Mouse (Mus musculus): ENCODE data around the gene Arel1.

Arel1 gene

DNA sequence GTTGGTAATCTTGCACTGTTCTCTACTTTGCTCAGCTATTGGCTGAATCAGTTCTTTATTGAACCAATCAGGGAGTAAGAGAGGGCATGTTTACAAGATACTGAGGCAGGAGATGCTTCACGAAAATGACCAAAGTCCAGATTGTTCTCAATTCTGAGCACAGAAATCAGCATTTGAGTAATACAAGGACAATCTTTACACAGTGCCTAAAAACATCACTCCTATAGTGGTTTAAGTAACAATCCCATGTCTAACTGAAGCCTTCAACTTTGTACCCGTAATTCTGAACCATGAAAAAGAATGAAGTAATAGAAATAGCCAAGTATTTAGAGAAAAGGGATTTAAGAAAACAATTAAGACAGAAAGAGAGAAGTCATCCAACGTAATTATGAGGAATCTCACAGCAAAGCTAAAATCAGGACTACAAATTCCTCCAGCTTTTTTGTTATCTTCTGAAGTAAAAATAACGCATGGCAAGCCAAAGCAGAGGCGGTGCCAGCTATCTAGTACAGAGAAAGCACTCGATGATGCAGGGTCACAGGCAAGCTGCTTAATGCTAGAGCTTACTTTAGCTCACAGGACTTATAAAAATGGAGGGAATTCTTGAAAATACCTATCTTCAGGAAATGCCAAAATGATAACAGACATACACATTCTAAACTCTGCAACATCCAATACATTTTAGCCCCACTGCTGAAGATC, 22.0 kb downstream of the Arel1 start:
- in situ Hi-C loops (cut with MboI): no loop called here

DNA sequence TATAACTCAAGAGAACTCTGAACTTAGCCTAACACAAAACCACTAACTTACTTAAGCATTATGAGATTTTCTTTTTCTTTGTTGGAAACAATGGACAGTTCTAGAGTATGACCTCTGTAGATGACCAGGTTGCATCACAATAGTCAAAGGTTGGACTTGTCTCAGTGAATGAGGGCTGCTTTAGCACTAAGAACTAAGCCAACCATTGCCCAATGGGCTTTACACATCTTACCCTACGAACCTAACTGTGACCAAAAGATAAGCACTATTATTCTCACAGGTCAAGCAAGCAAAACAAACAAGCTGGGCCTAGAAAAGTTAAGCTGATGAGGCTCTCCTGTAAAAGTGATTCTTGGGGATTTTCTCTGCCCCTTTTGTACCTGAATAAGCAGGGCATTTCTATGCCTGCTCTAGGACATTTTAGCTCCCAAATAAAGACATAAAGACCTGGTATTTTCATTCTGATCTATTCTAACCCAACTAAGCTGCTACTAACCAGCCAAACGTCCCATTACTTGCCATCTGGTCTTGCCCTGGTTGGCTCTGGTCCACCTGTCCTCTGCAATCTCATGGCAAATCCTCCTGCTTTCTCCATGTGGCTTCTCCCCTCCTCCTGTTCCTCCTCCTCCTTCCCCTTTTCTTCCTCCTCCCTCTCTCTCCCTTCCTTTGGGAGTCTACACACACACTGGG, 22.7 kb downstream of the Arel1 start:
- in situ Hi-C loops (cut with MboI): no loop called here

DNA sequence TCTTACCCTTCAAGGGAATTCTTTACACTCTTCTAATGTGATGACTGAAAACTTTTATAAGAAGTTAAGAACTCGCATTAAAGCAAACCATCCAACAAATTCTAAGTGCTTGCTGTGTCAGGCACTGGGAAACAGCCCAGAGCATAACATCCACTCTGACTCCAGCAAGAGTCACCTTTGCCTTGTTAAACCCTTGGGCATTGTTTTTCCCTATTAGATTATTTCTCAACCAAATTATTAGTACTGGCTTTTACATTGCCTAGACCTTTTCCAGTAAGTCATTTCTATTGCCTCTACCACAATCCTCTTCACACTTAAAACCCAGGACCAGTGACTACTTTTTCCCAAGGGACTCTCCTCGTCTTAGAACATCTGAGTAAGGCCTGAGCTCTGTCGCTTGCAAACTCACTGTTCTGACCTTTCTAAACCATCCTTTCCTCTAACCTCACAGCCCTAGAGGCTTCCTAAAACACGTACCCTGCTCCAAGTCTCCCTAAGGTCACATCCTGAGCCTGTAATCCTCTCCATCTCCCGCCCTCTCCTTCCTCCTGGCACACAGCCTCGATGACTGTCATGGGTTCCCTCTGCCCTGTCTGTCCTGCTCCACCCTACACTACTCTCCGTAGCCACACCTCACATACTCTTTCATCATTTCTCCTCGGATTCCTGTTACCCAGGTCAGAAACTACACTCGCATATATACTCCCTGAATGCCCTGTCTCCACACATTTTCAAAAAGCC, 25.7 kb downstream of the Arel1 start:
- in situ Hi-C loops (cut with MboI): no loop called here

DNA sequence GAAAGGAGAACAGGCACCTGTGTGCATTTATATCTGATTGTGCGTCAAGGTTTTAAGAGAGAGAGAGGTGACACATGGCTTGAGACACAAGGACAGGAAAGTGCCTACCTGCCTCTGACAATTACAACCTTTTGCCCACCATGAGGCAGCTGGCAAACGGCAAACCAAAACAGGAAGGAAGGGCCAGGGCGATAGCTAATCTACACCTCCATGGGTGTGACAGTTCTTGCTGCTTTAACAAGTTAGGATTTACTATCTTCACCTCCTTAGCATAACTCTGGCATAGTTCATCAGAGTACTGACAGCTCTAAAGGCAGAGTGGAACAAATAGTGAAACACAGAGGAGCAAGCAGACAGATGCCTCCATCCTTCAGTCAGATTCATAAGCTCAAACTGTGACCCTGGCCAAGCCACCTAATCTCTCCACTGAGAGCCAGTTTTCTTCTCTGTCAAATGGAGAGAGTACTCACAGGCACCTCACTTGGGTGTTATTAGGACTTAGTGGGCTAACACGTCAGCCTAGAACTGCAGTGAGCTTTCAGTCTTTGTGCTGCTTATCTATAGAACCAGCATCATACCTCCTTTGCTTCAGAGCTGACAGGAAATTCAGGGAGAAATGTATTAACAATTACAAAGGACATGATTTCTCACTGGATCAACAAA, 26.4 kb downstream of the Arel1 start:
- in situ Hi-C loops (cut with MboI): no loop called here

DNA sequence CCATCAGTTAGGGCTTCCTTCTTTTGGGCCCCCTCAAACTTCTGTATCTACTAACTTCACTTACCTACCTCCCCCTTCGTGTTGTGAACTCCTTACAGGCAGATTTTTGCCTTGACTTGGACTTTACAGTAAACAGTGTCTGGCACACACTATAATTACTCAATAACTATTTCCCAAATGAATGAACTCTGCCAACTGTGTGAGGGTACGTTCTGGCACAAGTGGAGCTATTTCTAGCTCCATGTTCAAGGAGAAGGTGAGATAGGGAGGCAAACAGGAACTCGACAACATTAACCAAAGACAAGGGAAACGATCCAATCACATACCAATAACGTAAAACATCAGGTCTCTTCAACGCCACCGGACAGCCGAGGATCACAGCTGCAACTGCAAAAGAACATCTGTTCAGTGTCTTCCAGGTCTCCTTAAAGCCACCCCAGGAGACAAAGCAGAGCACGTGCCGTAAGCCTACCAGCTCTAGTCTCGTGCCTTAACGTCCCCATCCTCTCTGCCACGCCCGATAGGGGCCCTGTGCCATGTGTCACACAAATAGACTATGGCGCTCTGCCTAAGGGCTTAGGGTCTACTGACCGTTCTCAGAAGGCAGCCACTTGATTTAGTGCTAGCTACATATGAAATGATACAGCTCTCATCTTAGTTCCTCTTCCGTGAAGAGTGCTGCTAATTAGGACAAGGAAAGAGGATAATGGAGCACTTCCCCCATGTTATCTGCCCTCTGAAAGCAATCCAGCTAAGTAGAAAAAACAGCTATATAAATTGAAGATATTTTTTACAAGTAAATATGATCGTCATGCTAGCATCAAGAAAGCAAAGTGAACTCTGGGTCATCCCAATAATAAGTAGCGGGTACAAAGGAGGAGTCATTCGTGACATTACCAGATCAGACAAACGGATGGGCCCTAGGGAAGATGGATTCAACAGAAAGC, 27.4 kb downstream of the Arel1 start:
- in situ Hi-C loops (cut with MboI): no loop called here

DNA sequence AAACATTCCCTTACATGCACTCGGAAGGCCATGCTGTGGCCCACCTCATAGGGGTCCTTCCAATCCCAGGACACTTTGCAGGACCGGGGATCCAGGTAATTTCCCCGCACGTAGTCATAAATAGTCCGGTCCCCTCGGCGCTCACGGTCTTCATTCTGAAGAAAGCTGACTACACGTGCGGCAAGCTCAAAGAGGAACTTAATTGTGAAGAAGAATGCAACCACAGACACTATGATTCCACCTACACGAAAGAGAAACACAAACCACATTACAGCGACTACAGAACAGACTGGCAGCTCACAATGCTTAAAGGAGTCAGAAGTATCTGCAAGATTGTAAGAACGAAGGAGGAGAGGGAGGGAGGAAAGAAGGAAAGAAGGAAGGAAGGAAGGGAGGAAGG, 29.0 kb downstream of the Arel1 start:
- in situ Hi-C loops (cut with MboI): no loop called here

DNA sequence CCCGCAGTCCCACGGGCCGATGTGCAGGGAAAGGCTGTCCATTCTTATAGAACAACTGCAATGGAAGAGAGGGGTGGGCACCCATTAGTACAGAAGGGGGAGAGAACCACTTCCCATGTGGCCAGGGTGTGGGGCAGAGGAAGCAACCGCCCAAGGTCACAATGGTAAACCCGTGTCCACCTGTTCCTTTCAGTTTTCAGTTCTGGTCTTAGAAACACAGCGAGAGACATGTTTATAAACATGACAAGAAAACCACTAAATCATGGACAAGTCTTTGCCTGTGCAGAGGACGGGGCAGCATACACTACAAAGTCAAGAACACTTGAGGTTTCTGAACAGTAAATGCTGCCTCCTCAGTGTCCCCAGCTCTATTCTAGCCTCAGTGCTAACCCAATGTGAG, 30.4 kb downstream of the Arel1 start:
- in situ Hi-C loops (cut with MboI): no loop called here

DNA sequence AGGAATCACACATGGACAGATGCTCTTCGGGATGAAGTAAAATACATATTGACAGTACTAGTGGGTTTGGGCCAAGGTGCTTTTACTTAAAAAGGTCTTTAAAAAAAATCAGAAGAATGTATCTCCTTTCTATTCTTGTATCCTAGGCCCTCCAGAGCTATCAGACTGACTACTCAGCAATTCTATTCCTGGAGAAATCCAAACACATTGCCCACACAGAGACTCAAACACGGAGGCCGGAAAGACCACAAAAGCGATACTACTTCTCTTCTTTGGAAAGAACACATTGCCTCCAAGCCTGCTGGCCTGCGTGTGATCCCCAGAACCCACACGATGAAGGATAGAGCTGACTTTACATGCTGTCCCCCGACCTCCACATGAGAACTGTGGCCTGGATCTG, 31.6 kb downstream of the Arel1 start:
- in situ Hi-C loops (cut with MboI): no loop called here

DNA sequence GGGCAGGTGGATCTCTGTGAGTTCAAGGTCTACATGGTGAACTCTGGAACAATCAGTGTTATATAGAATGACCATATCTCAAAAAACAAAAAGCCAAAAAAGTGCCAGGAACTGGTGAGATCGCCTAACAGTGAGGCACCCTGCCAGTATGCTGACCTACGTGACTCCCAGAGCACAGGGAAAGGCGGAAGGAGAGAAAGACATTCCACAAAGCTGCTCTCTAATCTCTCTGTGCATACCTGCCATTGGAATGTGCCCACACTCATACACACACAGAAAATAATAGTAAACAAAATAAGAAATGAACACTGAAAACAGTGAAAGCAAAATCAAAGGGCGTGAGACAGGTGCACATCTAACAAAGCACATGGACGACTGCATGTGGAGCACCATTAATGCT, 35.4 kb downstream of the Arel1 start:
- in situ Hi-C loops (cut with MboI): no loop called here

DNA sequence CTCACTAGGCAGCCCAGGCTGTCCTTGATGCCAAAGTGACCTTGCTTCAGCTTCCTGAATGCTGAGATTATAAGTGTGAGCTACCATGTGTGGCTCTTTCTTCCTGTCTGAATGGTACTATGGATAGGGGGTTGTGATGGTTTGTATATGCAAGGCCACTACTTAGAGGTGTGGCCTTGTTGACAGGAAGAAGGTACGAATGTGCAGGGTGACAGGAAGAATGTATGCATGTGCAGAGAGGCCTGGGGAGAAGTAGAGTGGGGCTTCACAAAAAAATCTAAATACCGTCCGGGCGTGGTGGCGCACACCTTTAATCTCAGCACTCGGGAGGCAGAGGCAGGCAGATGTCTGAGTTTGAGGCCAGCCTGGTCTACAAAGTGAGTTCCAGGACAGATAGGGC, 38.5 kb downstream of the Arel1 start:
- in situ Hi-C loops (cut with MboI): no loop called here

DNA sequence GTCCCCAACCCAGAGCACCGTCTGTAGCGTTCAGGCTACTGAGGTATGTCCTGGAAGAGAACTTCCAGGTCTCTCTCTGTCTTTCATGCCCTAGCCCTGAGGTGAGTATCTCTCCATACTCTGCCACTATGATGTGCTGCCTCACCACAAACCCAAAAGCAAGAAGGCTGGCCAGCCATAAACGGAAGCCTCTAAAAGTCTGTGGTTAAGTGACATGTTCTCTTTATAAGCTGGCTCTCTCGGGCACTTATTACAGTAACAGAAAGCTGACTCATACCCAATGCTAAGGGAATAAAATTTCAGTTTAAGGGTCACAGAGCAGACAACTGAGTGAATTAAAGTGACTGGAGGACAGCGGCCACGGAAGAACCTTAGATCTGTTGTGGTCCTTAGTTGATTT, 44.2 kb downstream of the Arel1 start:
- in situ Hi-C loops (cut with MboI): no loop called here

DNA sequence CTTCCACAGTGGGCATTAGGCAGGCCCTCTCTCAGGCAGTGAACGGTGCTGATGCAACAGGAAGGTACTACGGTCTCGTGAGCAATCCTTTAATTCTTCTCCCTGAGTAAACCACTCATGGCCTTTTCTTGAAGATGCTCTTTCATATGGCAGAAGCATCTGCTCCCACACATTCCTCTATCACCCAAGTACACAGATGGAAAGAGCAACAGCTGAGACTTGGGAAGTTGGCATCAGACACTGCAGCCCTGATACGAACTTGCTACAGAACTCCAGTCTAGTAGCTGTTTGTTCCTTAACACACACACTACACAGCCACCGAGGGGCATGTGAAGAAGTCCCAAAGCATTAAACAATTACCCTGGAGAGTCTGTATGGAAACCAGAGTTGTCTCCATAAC, 46.4 kb downstream of the Arel1 start:
- in situ Hi-C loops (cut with MboI): no loop called here

DNA sequence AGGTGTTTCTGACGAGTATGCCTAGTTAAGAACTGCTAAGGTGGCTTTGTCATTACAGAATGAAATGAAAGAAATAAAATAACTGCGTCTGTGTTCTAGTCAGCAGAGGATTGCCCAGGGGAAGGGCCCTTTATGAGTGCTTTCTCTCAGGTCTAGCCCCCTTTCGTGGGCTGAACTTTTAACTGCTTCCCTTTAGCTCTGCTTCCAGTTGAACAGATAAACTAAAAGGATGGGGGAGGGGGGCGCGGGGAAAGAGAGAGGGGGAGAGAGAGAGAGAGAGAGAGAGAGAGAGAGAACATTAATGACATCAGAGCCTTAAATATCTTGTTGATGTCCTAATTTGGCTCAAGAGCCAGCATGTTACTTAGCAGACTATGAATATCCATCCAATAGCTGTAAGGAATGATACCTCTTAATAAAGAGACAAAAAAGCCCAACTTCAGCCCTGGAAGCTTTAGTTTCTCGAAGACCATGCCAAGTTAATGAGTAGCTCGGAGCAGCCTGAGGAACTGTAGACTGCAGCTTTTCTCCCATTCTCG, 48.8 kb downstream of the Arel1 start:
- in situ Hi-C loops (cut with MboI): no loop called here

DNA sequence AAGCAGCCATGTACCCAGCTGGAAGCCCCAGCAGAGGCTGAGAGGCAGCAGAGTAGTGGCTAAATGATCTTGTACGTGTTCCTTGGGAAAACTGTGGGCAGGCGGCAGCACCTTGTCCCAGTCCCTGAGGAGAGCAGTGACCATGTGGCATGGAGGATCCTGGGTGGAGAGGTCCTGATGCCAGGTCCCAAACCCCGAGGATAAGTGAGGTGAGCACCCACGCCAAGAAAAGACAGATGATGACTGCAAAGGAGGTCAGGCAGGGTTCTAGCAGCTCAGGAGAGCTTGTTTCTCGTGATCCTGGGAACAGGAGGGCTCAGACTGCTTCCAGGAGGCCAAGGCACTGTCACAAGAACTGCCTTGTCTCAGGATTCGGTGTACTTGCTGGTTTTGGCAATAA, 51.9 kb downstream of the Arel1 start:
- in situ Hi-C loops (cut with MboI): no loop called here

DNA sequence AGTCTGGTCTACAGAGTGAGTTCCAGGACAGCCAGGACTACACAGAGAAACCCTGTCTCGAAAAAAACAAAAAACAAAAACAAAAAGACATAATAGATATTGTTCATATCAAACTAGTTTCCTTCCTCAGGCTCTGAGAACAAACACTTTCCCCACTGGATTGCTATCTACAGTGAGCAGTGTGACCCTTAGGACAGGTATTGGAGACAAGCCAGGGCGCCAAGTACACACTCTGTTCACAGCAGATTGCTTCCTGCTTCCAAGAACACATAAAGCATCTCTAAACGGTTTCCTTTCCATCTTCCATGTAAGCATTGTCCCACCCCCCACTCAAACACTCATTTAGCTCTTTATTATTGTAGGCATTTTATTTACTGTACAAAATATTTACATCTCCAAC, 52.9 kb downstream of the Arel1 start:
- in situ Hi-C loops (cut with MboI): no loop called here

DNA sequence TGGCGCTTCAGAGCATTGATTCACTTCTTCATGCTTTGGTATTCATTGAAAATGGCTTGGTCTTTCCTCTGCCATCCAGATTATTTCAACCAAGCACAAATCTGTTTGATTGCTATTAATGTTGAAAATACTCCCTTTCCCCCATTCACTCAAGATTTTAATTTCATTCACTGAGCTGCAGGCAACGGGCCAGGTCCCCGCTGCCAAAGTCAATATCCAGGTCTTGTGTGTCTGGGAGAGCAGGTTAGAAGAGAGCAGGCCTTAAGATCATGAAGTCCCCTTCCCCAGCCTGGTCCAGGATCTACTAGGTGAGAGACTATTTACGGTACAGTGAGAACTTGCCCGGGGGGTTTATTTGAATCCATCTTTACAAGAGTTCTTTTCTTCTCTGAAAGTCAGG, 55.7 kb downstream of the Arel1 start:
- in situ Hi-C loops (cut with MboI): no loop called here

DNA sequence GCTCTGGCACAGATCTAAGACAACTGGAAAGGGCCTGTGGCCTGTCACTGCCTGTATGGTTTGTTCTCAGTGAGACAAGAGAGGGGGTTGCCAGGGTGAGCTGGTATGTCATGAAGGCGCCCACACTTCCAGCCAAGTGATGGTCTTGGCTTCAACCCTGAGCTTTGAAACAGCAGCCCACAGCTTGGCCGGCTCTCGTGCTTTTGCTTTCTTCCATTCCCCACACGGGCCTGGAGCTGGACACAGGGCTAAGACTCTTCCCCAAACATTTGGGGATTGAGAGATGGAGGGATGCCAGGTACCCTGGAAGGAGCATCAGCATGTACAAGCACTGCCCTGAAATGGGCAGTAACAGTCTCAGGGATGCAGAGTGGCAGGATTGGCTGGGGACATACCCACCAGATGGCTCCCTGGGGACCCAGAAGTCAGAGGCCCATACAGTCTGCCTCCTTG, 58.0 kb downstream of the Arel1 start:
- in situ Hi-C loops (cut with MboI): no loop called here

DNA sequence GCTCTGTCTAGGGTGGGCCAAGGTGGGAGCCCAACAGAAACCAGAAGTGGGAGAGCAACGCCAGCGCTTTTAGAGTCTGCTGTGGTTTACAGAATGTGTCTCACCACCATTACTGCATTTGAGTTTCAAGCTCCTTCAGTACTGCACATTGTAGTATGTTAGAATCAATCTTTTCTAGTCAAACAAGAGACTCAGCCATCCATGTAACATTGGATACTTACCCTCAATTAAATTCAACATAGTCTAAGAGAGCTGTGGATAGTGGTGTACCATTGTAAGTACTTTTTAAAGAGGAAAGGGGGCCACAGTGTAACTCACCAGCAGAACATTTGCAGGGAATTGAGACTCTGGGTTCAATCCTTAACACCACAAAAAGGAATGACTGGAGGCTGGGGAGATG, 59.1 kb downstream of the Arel1 start:
- in situ Hi-C loops (cut with MboI): no loop called here

DNA sequence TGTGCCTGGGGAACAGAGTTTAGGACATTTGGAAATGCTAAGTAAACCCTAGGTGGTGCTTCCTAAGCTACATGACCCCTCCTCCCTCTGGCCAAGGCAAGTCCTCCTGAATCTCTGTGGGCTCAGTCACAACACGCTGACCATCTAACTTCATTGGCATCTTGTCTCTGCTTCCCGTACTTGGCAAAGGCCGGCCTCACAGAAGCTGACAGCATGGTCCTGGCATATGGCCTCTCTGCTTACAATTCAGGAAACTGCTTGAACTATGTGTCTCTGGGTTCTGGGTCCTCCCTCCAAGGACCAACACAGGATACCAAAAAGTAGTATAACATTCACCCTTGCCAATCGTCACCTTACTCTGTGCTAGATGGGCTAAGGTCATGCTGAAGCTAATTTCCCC, 60.6 kb downstream of the Arel1 start:
- in situ Hi-C loops (cut with MboI): no loop called here

DNA sequence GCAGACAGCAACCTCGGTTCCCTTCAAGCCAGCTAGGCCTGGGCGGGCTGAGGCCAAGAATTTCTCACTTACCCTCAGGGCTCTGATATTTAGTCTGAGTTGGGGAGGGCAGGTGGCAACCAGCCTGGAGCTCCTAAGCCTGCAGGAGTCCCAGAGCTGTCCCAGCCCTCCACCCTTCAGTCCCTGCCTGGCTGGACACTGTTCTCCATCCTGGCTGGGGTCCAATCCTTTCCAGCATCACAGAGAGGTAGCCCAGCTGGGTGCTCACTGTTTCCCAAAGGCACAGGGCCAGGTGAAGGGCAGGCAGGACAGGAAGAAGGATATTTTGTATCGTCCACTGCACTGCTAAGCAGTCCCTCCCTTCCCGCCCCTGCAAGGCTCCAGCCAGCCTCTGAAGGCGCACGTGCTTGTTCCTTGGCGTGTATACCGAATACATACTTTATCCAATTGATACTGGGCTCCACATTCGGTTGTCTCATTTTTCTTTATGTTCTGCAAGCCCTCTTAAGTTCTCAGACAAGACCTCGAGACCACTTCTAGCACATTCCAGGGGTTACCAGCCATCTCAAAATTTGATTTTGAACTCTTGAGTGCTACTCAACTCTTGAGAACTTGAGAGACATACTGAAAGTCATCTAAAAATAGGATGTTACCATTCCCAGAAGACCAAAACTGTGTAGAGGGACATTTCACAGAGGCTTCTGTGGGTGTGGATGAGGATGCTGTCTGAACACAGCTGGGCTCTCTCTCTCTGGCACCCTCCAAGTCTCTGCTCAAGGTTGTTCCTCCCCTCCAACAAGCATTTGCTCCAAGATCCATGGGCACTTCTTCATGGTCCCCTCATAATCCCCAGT, 62.8 kb downstream of the Arel1 start:
- in situ Hi-C loops (cut with MboI): no loop called here

All from mature B cell (primary cell).